Mouse (Mus musculus): Measurements from ENCODE around the gene Tpra1.

The Tpra1 gene

DNA sequence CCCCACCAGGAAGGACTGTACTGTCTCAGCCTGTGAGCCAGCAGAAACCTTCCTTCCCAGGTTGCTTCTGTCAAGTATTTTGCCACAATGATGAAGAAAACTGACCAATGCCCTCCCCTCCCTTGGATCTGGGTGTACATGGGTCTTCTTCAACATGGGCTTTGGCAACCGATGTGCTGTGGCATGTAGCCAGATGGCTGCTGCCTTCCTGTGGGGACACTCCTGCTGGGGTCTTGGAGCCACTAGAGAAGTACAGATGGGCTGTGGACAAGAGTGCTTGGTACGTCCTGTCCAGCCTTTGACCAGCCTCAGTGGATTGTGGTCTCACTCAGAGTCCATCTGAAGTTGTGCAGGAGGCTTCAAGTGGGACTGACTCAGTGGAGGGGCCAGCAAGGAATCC is 56.3 kb downstream of the Tpra1 start:
- DNase-seq: no peak

DNA sequence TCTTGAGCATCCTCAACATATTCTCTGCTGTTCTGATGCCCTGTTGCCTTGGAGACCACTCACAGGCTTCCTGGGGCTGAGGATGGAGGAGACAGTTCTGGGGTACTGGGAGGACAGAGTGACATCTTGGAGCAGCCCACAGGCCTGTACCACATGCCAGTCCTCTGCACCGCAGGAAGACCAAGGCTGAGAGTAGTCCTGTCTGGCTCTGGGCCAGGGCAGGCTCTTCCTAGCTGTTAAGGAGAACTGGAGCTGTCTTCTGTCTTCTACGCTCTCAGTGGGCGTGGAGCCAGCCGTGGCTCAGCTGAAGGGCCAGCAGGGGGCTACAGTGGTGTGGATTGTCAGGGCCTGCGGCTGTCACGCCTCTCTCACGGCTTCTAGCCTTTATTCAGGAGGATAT is 57.8 kb downstream of the Tpra1 start:
- DNase-seq: peak; percentile 67

DNA sequence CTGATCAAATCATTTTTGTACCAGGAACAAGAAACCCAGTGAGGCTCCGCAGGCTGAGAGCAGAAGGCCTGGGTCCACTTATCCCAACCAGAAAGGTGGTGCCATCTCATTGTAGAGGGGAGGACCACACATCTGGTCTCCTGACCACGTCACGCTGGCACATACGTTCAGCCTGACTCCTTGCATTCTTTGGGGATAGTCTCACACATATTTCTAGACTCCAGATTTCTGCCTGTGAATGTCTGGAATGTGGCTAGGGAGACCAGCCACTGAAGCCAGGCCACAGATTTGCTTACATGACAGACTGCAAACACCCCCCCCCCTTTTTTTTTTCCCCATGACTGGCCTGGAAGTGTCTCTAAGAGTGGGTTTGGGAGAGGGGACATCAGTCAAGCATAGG is 58.9 kb downstream of the Tpra1 start:
- DNase-seq: no peak

Measured in layer of hippocampus, adult 9-11 months (tissue).